Mouse (Mus musculus) layer of hippocampus, adult 8-10 months (tissue): ENCODE data around the gene Igf1r. TPM values are rescaled to one million over a fixed set of nuclear protein-coding genes. Genes with fewer than 3 reads are reported as not detected.

ENCODE experiments used
- DNase-seq, 2 experiments: peaks; one replicate each; pipeline ENCODE4 v3.0.0; 2022; ENCODE audit warnings: low spot score in 2 of 2
- total RNA-seq, 4 experiments: library from RNA; stranded (reverse); gene quantifications; 2 replicates each; pipeline ENCODE4 v1.2.4; 2022

Gene Igf1r
- total RNA-seq, 4 experiments from 2014 or later, result 36.7 to 55.9 (median 50.7) TPM

- DNase-seq, result no peak
Observed at GRCm38 (mm10) chr7:68006496-68006895, 53.9 kb downstream of the Igf1r start.

GRCm38 (mm10) chr7:68009635-68010034, 57.0 kb downstream of the Igf1r start:
- DNase-seq, result no peak

- no peak for DNase-seq
Observed at GRCm38 (mm10) chr7:68010168-68010567, 57.5 kb downstream of the Igf1r start.

- no peak for DNase-seq
Observed at GRCm38 (mm10) chr7:68010802-68011201, 58.2 kb downstream of the Igf1r start.

- no peak for DNase-seq
Observed at GRCm38 (mm10) chr7:68011385-68012122, 58.9 kb downstream of the Igf1r start.

- DNase-seq, result peak in 1 of 2 experiments; percentile 27
Observed at GRCm38 (mm10) chr7:68012123-68012474, 59.5 kb downstream of the Igf1r start.

- no peak for DNase-seq
Observed at GRCm38 (mm10) chr7:68014495-68014894, 61.9 kb downstream of the Igf1r start.

- no peak for DNase-seq
Observed at GRCm38 (mm10) chr7:68015404-68015803, 62.8 kb downstream of the Igf1r start.

GRCm38 (mm10) chr7:68018038-68018437, 65.4 kb downstream of the Igf1r start:
- DNase-seq, result no peak

GRCm38 (mm10) chr7:68020556-68020955, 67.9 kb downstream of the Igf1r start:
- DNase-seq, result no peak

GRCm38 (mm10) chr7:68021741-68022140, 69.1 kb downstream of the Igf1r start:
- no peak for DNase-seq

- no peak for DNase-seq
Observed at GRCm38 (mm10) chr7:68022188-68022587, 69.6 kb downstream of the Igf1r start.

- DNase-seq, result no peak
Observed at GRCm38 (mm10) chr7:68023882-68024281, 71.3 kb downstream of the Igf1r start.

- DNase-seq, result no peak
Observed at GRCm38 (mm10) chr7:68024625-68025024, 72.0 kb downstream of the Igf1r start.

GRCm38 (mm10) chr7:68025396-68025795, 72.8 kb downstream of the Igf1r start:
- no peak for DNase-seq

GRCm38 (mm10) chr7:68026076-68026475, 73.4 kb downstream of the Igf1r start:
- DNase-seq, result peak in 1 of 2 experiments; percentile 9

GRCm38 (mm10) chr7:68028167-68028566, 75.5 kb downstream of the Igf1r start:
- no peak for DNase-seq

GRCm38 (mm10) chr7:68030846-68031245, 78.2 kb downstream of the Igf1r start:
- DNase-seq, result no peak

GRCm38 (mm10) chr7:68036527-68036926, 83.9 kb downstream of the Igf1r start:
- DNase-seq, result no peak

- no peak for DNase-seq
Observed at GRCm38 (mm10) chr7:68038846-68039245, 86.2 kb downstream of the Igf1r start.

GRCm38 (mm10) chr7:68039550-68039949, 86.9 kb downstream of the Igf1r start:
- DNase-seq, result no peak

- no peak for DNase-seq
Observed at GRCm38 (mm10) chr7:68044621-68045020, 92.0 kb downstream of the Igf1r start.

GRCm38 (mm10) chr7:68047152-68047551, 94.5 kb downstream of the Igf1r start:
- no peak for DNase-seq

- DNase-seq, result no peak
Observed at GRCm38 (mm10) chr7:68048532-68048931, 95.9 kb downstream of the Igf1r start.
